Mouse (Mus musculus): Measurements from ENCODE around the gene Scnn1b.

The Scnn1b gene

DNA sequence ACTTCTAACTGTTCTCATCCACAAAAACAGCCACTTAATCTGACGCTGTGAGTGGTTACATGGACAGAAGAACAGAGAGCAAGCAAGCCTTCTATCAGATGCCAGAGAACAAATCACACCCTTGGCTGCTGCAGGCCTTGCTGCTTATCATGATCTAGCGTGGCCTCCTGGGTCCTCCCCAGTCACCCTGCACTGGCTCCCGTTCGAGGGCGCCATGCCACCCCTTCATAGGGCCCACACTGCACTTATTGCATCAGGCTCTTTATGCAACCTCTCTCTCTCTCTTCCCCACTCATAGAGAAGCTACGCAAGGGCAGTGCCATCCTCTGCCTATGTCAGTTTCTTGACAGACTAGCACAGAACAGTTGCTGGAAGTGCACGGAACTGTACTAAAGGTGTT, 101.3 kb downstream of the Scnn1b start:
- no peak for DNase-seq (ENCODE audit: low spot score in 2 of 2)

All from spleen, postnatal 10 days (tissue).